Mouse (Mus musculus) stomach, postnatal 0 days (tissue): Measurements from ENCODE around the gene Gper1. TPM values are rescaled to one million over a fixed set of nuclear protein-coding genes. Genes with fewer than 3 reads are reported as not detected.

ENCODE experiments used
- ATAC-seq: fragments of 200-750 bp; cut with Nextera tagmentation; 2 replicates; pipeline ENCODE4 v1.8.0; 2017; ENCODE audit not compliant: low FRiP score, low TSS enrichment
- DNase-seq: peaks from one replicate; pipeline ENCODE4 v3.0.0-alpha.2; 2016; ENCODE audit warnings: low spot score
- H3K27ac ChIP-seq: fragments of 300-500 bp; sonication (generic); replicated peaks from 2 replicates; pipeline ENCODE4 v1.5.1; 2014; ENCODE audit warnings: mild to moderate bottlenecking, control low read depth
- H3K27me3 ChIP-seq: fragments of 300-500 bp; sonication (generic); 2 replicates; pipeline ENCODE4 v1.6.1; 2014; ENCODE audit warnings: low read length; ENCODE audit not compliant: control insufficient read depth, insufficient read depth
- H3K36me3 ChIP-seq: fragments of 300-500 bp; sonication (generic); 2 replicates; pipeline ENCODE4 v1.6.1; 2014; ENCODE audit warnings: low read length, mixed read lengths; ENCODE audit not compliant: control insufficient read depth, insufficient read depth
- H3K4me1 ChIP-seq: fragments of 300-500 bp; sonication (generic); replicated peaks from 2 replicates; pipeline ENCODE4 v1.6.1; 2014; ENCODE audit warnings: antibody characterized with exemption; ENCODE audit not compliant: control insufficient read depth, insufficient read depth
- H3K4me2 ChIP-seq: fragments of 300-500 bp; sonication (generic); replicated peaks from 2 replicates; pipeline ENCODE4 v1.6.1; 2014; ENCODE audit warnings: low read depth, mild to moderate bottlenecking, control low read depth, moderate library complexity
- H3K4me3 ChIP-seq: fragments of 300-500 bp; sonication (generic); 2 replicates; pipeline ENCODE4 v1.5.1; 2014; ENCODE audit warnings: low read depth, low read length, control low read depth
- H3K9ac ChIP-seq: fragments of 300-500 bp; sonication (generic); 2 replicates; pipeline ENCODE4 v1.6.1; 2014; ENCODE audit warnings: mild to moderate bottlenecking, low read length, control low read depth, mixed read lengths
- H3K9me3 ChIP-seq: fragments of 300-500 bp; sonication (generic); 2 replicates; pipeline ENCODE4 v1.6.1; 2016; ENCODE audit warnings: low read length; ENCODE audit not compliant: control insufficient read depth
- CTCF ChIP-seq: IDR thresholded peaks from 2 replicates; pipeline ENCODE4 v1.5.1; 2016; ENCODE audit warnings: antibody characterized with exemption, low read depth, mild to moderate bottlenecking, moderate library complexity
- EP300 ChIP-seq: optimal IDR thresholded peaks from 2 replicates; pipeline ENCODE3; 2016; ENCODE audit warnings: antibody characterized with exemption
- WGBS: fragments of 180-500 bp; shearing (Covaris S2); extraction: QIAGEN DNeasy Blood & Tissue Kit; methylation state at CpG from one replicate; pipeline ENCODE4 v1.1.7; 2014; 5-methylcytosine and 5-hydroxymethylcytosine counted together
- polyA plus RNA-seq: library from polyadenylated mRNA; unstranded; fragments of >200 nt; fragmentation: Nextera tagmentation; extraction: Ambion mirVana; gene quantifications from 2 replicates; pipeline ENCODE4 v1.2.1, GENCODE M21; 2015

The Gper1 gene
- polyA plus RNA-seq, 1 experiment from 2014 or later = 2.8 TPM

- WGBS = 65% methylated on average over 9 of the region's 9 CpGs
- Histone ChIP-seq H3K4me1 (peaks cover 6% of the 10 kb centered on the region; the same call in 1 of the 2 replicates), H3K9ac (no peak overlapping the region), H3K4me2 (no peak overlapping the region), H3K27ac (no peak overlapping the region), H3K36me3 (no peaks in the 10 kb centered on the region), H3K4me3 (no peak overlapping the region), H3K27me3 (no peaks in the 10 kb centered on the region), H3K9me3 (no peaks in the 10 kb centered on the region)
- DNase-seq (no peak), ATAC-seq (no peak)
- TF ChIP-seq CTCF = no peak
- no peak for TF ChIP-seq EP300
Measured at GRCm38 (mm10) chr5:139425198-139425597, 2.2 kb downstream of the Gper1 start.

GRCm38 (mm10) chr5:139427001-139427400 is 4.0 kb downstream of the Gper1 start:
- Histone ChIP-seq H3K4me2 (no peak overlapping the region), H3K9me3 (no peaks in the 10 kb centered on the region), H3K9ac (no peak overlapping the region), H3K27ac (no peak overlapping the region), H3K4me1 (peaks cover 6% of the 10 kb centered on the region; the same call in 1 of the 2 replicates), H3K4me3 (no peak overlapping the region), H3K27me3 (no peaks in the 10 kb centered on the region), H3K36me3 (no peaks in the 10 kb centered on the region)
- no peak for ATAC-seq
- TF ChIP-seq EP300 (no peak), CTCF (no peak)
- 90% methylated on average over 9 of the region's 9 CpGs for WGBS
- no peak for DNase-seq

- Histone ChIP-seq H3K4me3 (no peak overlapping the region), H3K4me1 (peaks cover 3% of the 10 kb centered on the region; the same call in 1 of the 2 replicates), H3K27me3 (no peaks in the 10 kb centered on the region), H3K9ac (no peak overlapping the region), H3K27ac (no peak overlapping the region), H3K4me2 (no peak overlapping the region), H3K36me3 (no peaks in the 10 kb centered on the region), H3K9me3 (no peaks in the 10 kb centered on the region)
- whole genome bisulfite sequencing = 51% methylated on average over 9 of the region's 9 CpGs
- DNase-seq = peak; percentile 55
- ATAC-seq = 0 out of 2 replicates have a peak, but pooled peaks have one; percentile 18
- TF ChIP-seq EP300 (no peak), CTCF (no peak)
Measured at GRCm38 (mm10) chr5:139427989-139428388, 5.0 kb downstream of the Gper1 start.

- H3K27ac ChIP-seq = peak overlapping the region; percentile 35; the same call in 1 of the 2 replicates
- 0 out of 2 replicates have a peak overlapping the region, but pooled peaks have one; percentile 23 for H3K9ac ChIP-seq
- peaks cover 3% of the 10 kb centered on the region; the same call in 1 of the 2 replicates for H3K4me1 ChIP-seq
- H3K4me3 ChIP-seq = no peak overlapping the region
- H3K9me3 ChIP-seq = no peaks in the 10 kb centered on the region
- ATAC-seq (peak; percentile 53), DNase-seq (peak; percentile 75)
- TF ChIP-seq CTCF (no peak), EP300 (no peak)
- H3K4me2 ChIP-seq = no peak overlapping the region
- 37% methylated on average over 12 of the region's 12 CpGs for WGBS
- no peaks in the 10 kb centered on the region for H3K36me3 ChIP-seq
- H3K27me3 ChIP-seq = no peaks in the 10 kb centered on the region
Measured at GRCm38 (mm10) chr5:139429818-139430341, 6.9 kb downstream of the Gper1 start.

GRCm38 (mm10) chr5:139432333-139432732 is 9.4 kb downstream of the Gper1 start:
- H3K4me3 ChIP-seq = no peak overlapping the region
- ATAC-seq (no peak), DNase-seq (no peak)
- WGBS = 82% methylated on average over 6 of the region's 6 CpGs
- no peak overlapping the region for H3K9ac ChIP-seq
- no peaks in the 10 kb centered on the region for H3K9me3 ChIP-seq
- TF ChIP-seq EP300 = no peak
- no peak for TF ChIP-seq CTCF
- H3K36me3 ChIP-seq = no peaks in the 10 kb centered on the region
- peaks cover 3% of the 10 kb centered on the region; the same call in 1 of the 2 replicates for H3K4me1 ChIP-seq
- H3K27me3 ChIP-seq = no peaks in the 10 kb centered on the region
- H3K4me2 ChIP-seq = no peak overlapping the region
- no peak overlapping the region for H3K27ac ChIP-seq

GRCm38 (mm10) chr5:139432747-139433508 is 10.0 kb downstream of the Gper1 start:
- Histone ChIP-seq H3K36me3 (no peaks in the 10 kb centered on the region), H3K4me3 (no peak overlapping the region), H3K9ac (no peak overlapping the region), H3K4me1 (peaks cover 2% of the 10 kb centered on the region; the same call in 1 of the 2 replicates), H3K27me3 (no peaks in the 10 kb centered on the region), H3K9me3 (no peaks in the 10 kb centered on the region), H3K27ac (no peak overlapping the region), H3K4me2 (no peak overlapping the region)
- no peak for ATAC-seq
- 81% methylated on average over 7 of the region's 7 CpGs for WGBS
- TF ChIP-seq EP300 (no peak), CTCF (no peak)
- no peak for DNase-seq
